Comparison of ENCODE assay signal across 14 mouse cellular contexts in genomic region chr13:109631399-109632026, GRCm38 (mm10).
DNase-seq lines count a peak whose midpoint lies in the region; ATAC-seq and TF ChIP-seq lines count a peak whose summit lies in the region.
"Had no signal": no experiment of that assay in that cellular context is flagged by ENCODE, and none has a peak within 500 bp of the region (broad histone marks: within the 10 kb centered on the region; RNA-seq: fewer than 3 reads in every experiment).

No protein-coding gene starts in this region.

- WGBS in heart, embryonic 15.5 days, result 21% methylated on average over 10 of the region's 10 CpGs
- 55% methylated on average over 10 of the region's 10 CpGs for WGBS in heart, adult 2 months
- 13% methylated on average over 10 of the region's 10 CpGs for WGBS in lung, embryonic 15.5 days
- 61% methylated on average over 10 of the region's 10 CpGs for whole genome bisulfite sequencing in liver, embryonic 14.5 days (ENCODE audit: insufficient replicate concordance)

- no peak overlapping the region for H3K9ac ChIP-seq in heart, embryonic 15.5 days
- H3K9ac ChIP-seq in heart, adult 2 months (ENCODE audit: low read depth, low read length), result no peak overlapping the region
- no peak overlapping the region for H3K9ac ChIP-seq in lung, embryonic 15.5 days
- no peak overlapping the region for H3K9ac ChIP-seq in liver, embryonic 14.5 days (replicated peaks)
- H3K9ac ChIP-seq: hindbrain, embryonic 15.5 days had no signal

- DNase-seq in heart, adult 2 months, result no peak
- DNase-seq in lung, postnatal 4 days, result no peak
- peak; percentile 49 for DNase-seq in R1 (ENCODE audit: low read depth, low spot score)
- no peak for DNase-seq in liver, embryonic 14.5 days (ENCODE audit: low read depth in 3 of 3, low spot score in 3 of 3)
- DNase-seq in ovary, postnatal 14 days (ENCODE audit: low spot score), result no peak
- DNase-seq: cerebellum, adult 18-20 months; kidney, adult 2 months; right cerebral cortex, postnatal 25 days; thymus, postnatal 36 days had no signal

- H3K79me2 ChIP-seq in heart, adult 2 months (replicated peaks; ENCODE audit: control insufficient read depth, insufficient read depth, low read length), result no peaks in the 10 kb centered on the region

- H3K27ac ChIP-seq in heart, embryonic 15.5 days, result peak overlapping the region; percentile 83
- H3K27ac ChIP-seq in heart, adult 2 months, result no peak overlapping the region
- peak overlapping the region; percentile 33; the same call in 1 of the 2 replicates for H3K27ac ChIP-seq in lung, embryonic 15.5 days
- H3K27ac ChIP-seq in liver, embryonic 14.5 days, result peak overlapping the region; percentile 27
- H3K27ac ChIP-seq: hindbrain, embryonic 15.5 days; layer of hippocampus, adult 2 months had no signal

- H3K36me3 ChIP-seq in heart, embryonic 15.5 days, result no peaks in the 10 kb centered on the region
- no peaks in the 10 kb centered on the region for H3K36me3 ChIP-seq in heart, adult 2 months (ENCODE audit: control insufficient read depth, insufficient read depth, low read length)
- no peaks in the 10 kb centered on the region for H3K36me3 ChIP-seq in lung, embryonic 15.5 days
- no peaks in the 10 kb centered on the region for H3K36me3 ChIP-seq in liver, embryonic 14.5 days (replicated peaks; ENCODE audit: control insufficient read depth, insufficient read depth, low read depth)
- H3K36me3 ChIP-seq: hindbrain, embryonic 15.5 days had no signal

- no peaks in the 10 kb centered on the region for H3K9me3 ChIP-seq in heart, embryonic 15.5 days (replicated peaks)
- H3K9me3 ChIP-seq in lung, embryonic 15.5 days, result no peaks in the 10 kb centered on the region
- H3K9me3 ChIP-seq in liver, embryonic 14.5 days (ENCODE audit: control insufficient read depth, low read length), result no peaks in the 10 kb centered on the region
- H3K9me3 ChIP-seq: hindbrain, embryonic 15.5 days had no signal

- ATAC-seq in heart, embryonic 15.5 days (replicated peaks; ENCODE audit: insufficient number of reproducible peaks, insufficient read depth, low FRiP score, low read depth), result no peak; the same call in 1 of the 2 replicates
- peak; percentile 64 for ATAC-seq in lung, embryonic 15.5 days (ENCODE audit: borderline replicate concordance, extremely low read depth, low FRiP score, low TSS enrichment)
- no peak for ATAC-seq in liver, embryonic 14.5 days (ENCODE audit: insufficient read depth)
- ATAC-seq in erythroid progenitor cell, adult 5-6 weeks (replicated peaks; ENCODE audit: low FRiP score, poor library complexity, severe bottlenecking), result no peak

- H3K4me1 ChIP-seq in heart, embryonic 15.5 days (replicated peaks), result peaks cover 25% of the 10 kb centered on the region
- peaks cover 1% of the 10 kb centered on the region; the same call in 1 of the 2 replicates for H3K4me1 ChIP-seq in heart, adult 2 months (ENCODE audit: control insufficient read depth, insufficient read depth, low read length)
- H3K4me1 ChIP-seq in lung, embryonic 15.5 days, result peaks cover 19% of the 10 kb centered on the region
- peaks cover 2 to 31% of the 10 kb centered on the region in 2 experiments; a peak in 2 of 4 replicates for H3K4me1 ChIP-seq in liver, embryonic 14.5 days (replicated peaks; ENCODE audit: control insufficient read depth in 2 of 2, insufficient read depth in 2 of 2, low read length in 1 of 2)

- H3K4me2 ChIP-seq in heart, embryonic 15.5 days, result peak overlapping the region; percentile 6
- peak overlapping the region; percentile 26; the same call in 1 of the 2 replicates for H3K4me2 ChIP-seq in lung, embryonic 15.5 days
- H3K4me2 ChIP-seq in liver, embryonic 14.5 days (ENCODE audit: low read depth), result peak overlapping the region; percentile 24; the same call in 1 of the 2 replicates
- H3K4me2 ChIP-seq: hindbrain, embryonic 15.5 days had no signal

- no peak for TF ChIP-seq CTCF in heart, adult 2 months (IDR thresholded peaks at IDR 0.05)
- TF ChIP-seq CTCF in liver, embryonic 14.5 days (IDR thresholded peaks at IDR 0.05; ENCODE audit: low read depth), result no peak

- no peak overlapping the region for H3K4me3 ChIP-seq in heart, embryonic 15.5 days
- H3K4me3 ChIP-seq in heart, adult 2 months, result no peak overlapping the region
- no peak overlapping the region for H3K4me3 ChIP-seq in lung, embryonic 15.5 days
- H3K4me3 ChIP-seq in liver, embryonic 14.5 days (ENCODE audit: insufficient read depth in 1 of 2, low read depth in 2 of 2, low read length in 2 of 2), result no peak overlapping the region
- H3K4me3 ChIP-seq: hindbrain, embryonic 15.5 days; layer of hippocampus, adult 2 months had no signal

- intact Hi-C loops in heart, adult 2 months (cut with DNase I), result no loop called here

- H3K27me3 ChIP-seq in heart, embryonic 15.5 days, result no peaks in the 10 kb centered on the region
- H3K27me3 ChIP-seq in heart, adult 2 months (ENCODE audit: control insufficient read depth, insufficient read depth, low read length), result no peaks in the 10 kb centered on the region
- H3K27me3 ChIP-seq in lung, embryonic 15.5 days, result no peaks in the 10 kb centered on the region
- no peaks in the 10 kb centered on the region for H3K27me3 ChIP-seq in liver, embryonic 14.5 days (ENCODE audit: control insufficient read depth, insufficient read depth, low read length)
- H3K27me3 ChIP-seq: hindbrain, embryonic 15.5 days had no signal

- TF ChIP-seq EP300 in heart, adult 2 months (IDR thresholded peaks at IDR 0.05; ENCODE audit: insufficient read depth, low read depth, low read length), result no peak
- no peak for TF ChIP-seq EP300 in liver, embryonic 14.5 days (IDR thresholded peaks at IDR 0.05; ENCODE audit: low read depth)

- TF ChIP-seq POLR2A in heart, adult 2 months (IDR thresholded peaks at IDR 0.05; ENCODE audit: insufficient read depth, low read depth, low read length), result no peak
